Mouse (Mus musculus): ENCODE measurements around the gene Cnih1. TPM values are rescaled to one million over a fixed set of nuclear protein-coding genes. Genes with fewer than 3 reads are reported as not detected.
"Not testable (repeated sequence)": the region's sequence is repeated elsewhere in the genome, so short reads cannot be mapped to it uniquely, and the experiment has no call there.

Cnih1 gene
- polyA plus RNA-seq, 2 experiments: 104 to 202 TPM

GRCm38 (mm10) chr14:46823996-46824395, 35.8 kb upstream of the Cnih1 start:
- Histone ChIP-seq H3K9ac (ENCODE audit: low read depth, low read length, severe bottlenecking) (no peak overlapping the region), H3K27me3 (ENCODE audit: control insufficient read depth, insufficient read depth, low read length) (no peaks in the 10 kb centered on the region), H3K4me1 (ENCODE audit: control insufficient read depth, insufficient read depth, low read length) (peaks cover 11% of the 10 kb centered on the region), H3K27ac (replicated peaks; ENCODE audit: low read depth, low read length) (no peak overlapping the region), H3K4me2 (replicated peaks; ENCODE audit: low read depth, low read length, severe bottlenecking) (no peak overlapping the region), H3K9me3 (ENCODE audit: control insufficient read depth, low read length) (no peaks in the 10 kb centered on the region), H3K4me3 (replicated peaks; ENCODE audit: low read length) (no peak overlapping the region), H3K36me3 (ENCODE audit: control insufficient read depth, insufficient read depth, low read length) (no peaks in the 10 kb centered on the region)
- 82% methylated on average over 2 of the region's 2 CpGs for WGBS
- no peak for ATAC-seq (ENCODE audit: low FRiP score, low read depth)
- TF ChIP-seq POLR2A (IDR thresholded peaks at IDR 0.05; ENCODE audit: borderline replicate concordance, extremely low read depth, insufficient read depth, insufficient read length): no peak
- no peak for DNase-seq (ENCODE audit: low spot score)

- DNase-seq (ENCODE audit: low spot score) (peak; percentile 87), ATAC-seq (ENCODE audit: low FRiP score, low read depth) (peak; percentile 96)
- WGBS: under 1% methylated on average over 56 of the region's 65 CpGs
- Histone ChIP-seq H3K4me3 (replicated peaks; ENCODE audit: low read length) (peak within 1 kb of the TSS; percentile 94), H3K27me3 (ENCODE audit: control insufficient read depth, insufficient read depth, low read length) (no peaks in the 10 kb centered on the region), H3K36me3 (ENCODE audit: control insufficient read depth, insufficient read depth, low read length) (peaks cover 5% of the 10 kb centered on the region), H3K9me3 (ENCODE audit: control insufficient read depth, low read length) (no peaks in the 10 kb centered on the region), H3K27ac (replicated peaks; ENCODE audit: low read depth, low read length) (peak within 1 kb of the TSS; percentile 88), H3K9ac (ENCODE audit: low read depth, low read length, severe bottlenecking) (peak within 1 kb of the TSS; percentile 88), H3K4me2 (replicated peaks; ENCODE audit: low read depth, low read length, severe bottlenecking) (peak within 1 kb of the TSS; percentile 87), H3K4me1 (ENCODE audit: control insufficient read depth, insufficient read depth, low read length) (peaks cover 11% of the 10 kb centered on the region)
- TF ChIP-seq POLR2A (IDR thresholded peaks at IDR 0.05; ENCODE audit: borderline replicate concordance, extremely low read depth, insufficient read depth, insufficient read length): peak; percentile 69; the same call in 1 of the 2 replicates
Observed at GRCm38 (mm10) chr14:46821873-46822716, 33.9 kb upstream of the Cnih1 start, which contains the start of gene Gmfb. Gmfb (minus strand) TSS chr14:46822242.

GRCm38 (mm10) chr14:46821271-46821872, 33.2 kb upstream of the Cnih1 start:
- peak; percentile 15 for DNase-seq (ENCODE audit: low spot score)
- WGBS: under 1% methylated on average over 11 of the region's 11 CpGs
- TF ChIP-seq POLR2A (IDR thresholded peaks at IDR 0.05; ENCODE audit: borderline replicate concordance, extremely low read depth, insufficient read depth, insufficient read length): no peak
- no peaks in the 10 kb centered on the region for H3K9me3 ChIP-seq (ENCODE audit: control insufficient read depth, low read length)
- peaks cover 11% of the 10 kb centered on the region for H3K4me1 ChIP-seq (ENCODE audit: control insufficient read depth, insufficient read depth, low read length)
- H3K27me3 ChIP-seq (ENCODE audit: control insufficient read depth, insufficient read depth, low read length): no peaks in the 10 kb centered on the region
- H3K27ac ChIP-seq (replicated peaks; ENCODE audit: low read depth, low read length): peak overlapping the region; percentile 88
- H3K36me3 ChIP-seq (ENCODE audit: control insufficient read depth, insufficient read depth, low read length): peaks cover 10% of the 10 kb centered on the region
- H3K4me2 ChIP-seq (replicated peaks; ENCODE audit: low read depth, low read length, severe bottlenecking): peak overlapping the region; percentile 87
- H3K9ac ChIP-seq (ENCODE audit: low read depth, low read length, severe bottlenecking): peak overlapping the region; percentile 88
- ATAC-seq (ENCODE audit: low FRiP score, low read depth): no peak
- H3K4me3 ChIP-seq (replicated peaks; ENCODE audit: low read length): peak overlapping the region; percentile 94

GRCm38 (mm10) chr14:46819961-46820360, 31.8 kb upstream of the Cnih1 start:
- 91% methylated on average over 5 of the region's 6 CpGs for WGBS
- not testable (repeated sequence) for H3K9me3 ChIP-seq (ENCODE audit: control insufficient read depth, low read length); H3K9ac ChIP-seq (ENCODE audit: low read depth, low read length, severe bottlenecking); DNase-seq (ENCODE audit: low spot score); H3K4me3 ChIP-seq (replicated peaks; ENCODE audit: low read length); H3K27ac ChIP-seq (replicated peaks; ENCODE audit: low read depth, low read length); ATAC-seq (ENCODE audit: low FRiP score, low read depth); H3K27me3 ChIP-seq (ENCODE audit: control insufficient read depth, insufficient read depth, low read length); H3K4me2 ChIP-seq (replicated peaks; ENCODE audit: low read depth, low read length, severe bottlenecking)
- Histone ChIP-seq H3K4me1 (ENCODE audit: control insufficient read depth, insufficient read depth, low read length) (peaks cover 11% of the 10 kb centered on the region), H3K36me3 (ENCODE audit: control insufficient read depth, insufficient read depth, low read length) (peaks cover 21% of the 10 kb centered on the region)

DNA sequence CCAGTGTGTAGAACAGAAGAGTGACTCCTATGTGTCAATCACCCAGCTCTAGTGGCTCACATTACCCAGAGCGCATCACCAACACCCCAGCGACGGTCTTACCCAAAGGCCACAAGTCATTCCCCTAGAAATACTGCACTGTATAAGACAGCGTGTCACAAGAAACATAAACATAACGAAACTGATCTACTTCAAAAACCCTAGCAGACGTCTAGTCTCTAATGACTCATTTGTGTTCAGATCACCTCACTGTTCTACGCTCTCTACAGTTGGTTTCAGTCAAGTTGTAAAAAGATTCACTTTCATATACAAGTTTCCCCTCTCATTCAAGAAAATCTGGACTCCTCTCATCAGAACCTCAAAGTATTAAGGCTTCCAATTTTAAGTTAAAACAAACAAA, 30.5 kb upstream of the Cnih1 start:
- H3K4me2 ChIP-seq (replicated peaks; ENCODE audit: low read depth, low read length, severe bottlenecking): no peak overlapping the region
- peaks cover 11% of the 10 kb centered on the region for H3K4me1 ChIP-seq (ENCODE audit: control insufficient read depth, insufficient read depth, low read length)
- no peak for TF ChIP-seq POLR2A (IDR thresholded peaks at IDR 0.05; ENCODE audit: borderline replicate concordance, extremely low read depth, insufficient read depth, insufficient read length)
- no peak overlapping the region for H3K27ac ChIP-seq (replicated peaks; ENCODE audit: low read depth, low read length)
- no peak overlapping the region for H3K4me3 ChIP-seq (replicated peaks; ENCODE audit: low read length)
- no peaks in the 10 kb centered on the region for H3K27me3 ChIP-seq (ENCODE audit: control insufficient read depth, insufficient read depth, low read length)
- no peak for ATAC-seq (ENCODE audit: low FRiP score, low read depth)
- no peak overlapping the region for H3K9ac ChIP-seq (ENCODE audit: low read depth, low read length, severe bottlenecking)
- H3K36me3 ChIP-seq (ENCODE audit: control insufficient read depth, insufficient read depth, low read length): peaks cover 31% of the 10 kb centered on the region
- 88% methylated on average over 7 of the region's 7 CpGs for WGBS
- H3K9me3 ChIP-seq (ENCODE audit: control insufficient read depth, low read length): no peaks in the 10 kb centered on the region
- no peak for DNase-seq (ENCODE audit: low spot score)

All from limb, embryonic 14.5 days (tissue).